Mouse (Mus musculus) hindbrain, embryonic 14.5 days (tissue): ENCODE results near the gene Slc16a7. TPM values are rescaled to one million over a fixed set of nuclear protein-coding genes. Genes with fewer than 3 reads are reported as not detected.
A peak's percentile ranks its signal among the peaks of the same experiment; 100 is the strongest.

ENCODE experiments used
- ATAC-seq: fragments of 200-750 bp; cut with Nextera tagmentation; 2 replicates; pipeline ENCODE4 v1.8.0; 2017; ENCODE audit warnings: moderate number of reproducible peaks, mild to moderate bottlenecking, moderate TSS enrichment, moderate library complexity; ENCODE audit not compliant: low FRiP score
- DNase-seq: peaks from one replicate; pipeline ENCODE4 v3.0.0-alpha.2; 2015; ENCODE audit warnings: low spot score
- H3K27ac ChIP-seq: fragments of 300-500 bp; sonication (generic); 2 replicates; pipeline ENCODE4 v1.5.1; 2014; ENCODE audit warnings: mild to moderate bottlenecking, moderate library complexity
- H3K27me3 ChIP-seq: fragments of 300-500 bp; sonication (generic); 2 replicates; pipeline ENCODE4 v1.6.1; 2014; ENCODE audit warnings: mild to moderate bottlenecking, low read length, mixed read lengths; ENCODE audit not compliant: control insufficient read depth, insufficient read depth
- H3K36me3 ChIP-seq: fragments of 300-500 bp; sonication (generic); replicated peaks from 2 replicates; pipeline ENCODE4 v1.6.1; 2014; ENCODE audit not compliant: control insufficient read depth, insufficient read depth
- H3K4me1 ChIP-seq: fragments of 300-500 bp; sonication (generic); replicated peaks from 2 replicates; pipeline ENCODE4 v1.6.1; 2014; ENCODE audit warnings: antibody characterized with exemption, low read length, mixed read lengths; ENCODE audit not compliant: control insufficient read depth, insufficient read depth
- H3K4me2 ChIP-seq: fragments of 300-500 bp; sonication (generic); replicated peaks from 2 replicates; pipeline ENCODE4 v1.6.1; 2014; ENCODE audit warnings: mild to moderate bottlenecking, moderate library complexity
- H3K4me3 ChIP-seq: fragments of 300-500 bp; sonication (generic); replicated peaks from 2 replicates; pipeline ENCODE4 v1.5.1; 2014; ENCODE audit warnings: mild to moderate bottlenecking, low read length
- H3K9ac ChIP-seq: fragments of 300-500 bp; sonication (generic); 2 replicates; pipeline ENCODE4 v1.6.1; 2014
- H3K9me3 ChIP-seq: fragments of 300-500 bp; sonication (generic); 2 replicates; pipeline ENCODE4 v1.6.1; 2016; ENCODE audit warnings: low read length; ENCODE audit not compliant: control insufficient read depth
- WGBS: fragments of 180-500 bp; shearing (Covaris S2); extraction: QIAGEN DNeasy Blood & Tissue Kit; methylation state at CpG from one replicate; pipeline ENCODE4 v1.1.7; 2014; 5-methylcytosine and 5-hydroxymethylcytosine counted together
- polyA plus RNA-seq: library from polyadenylated mRNA; unstranded; fragments of >200 nt; fragmentation: Nextera tagmentation; extraction: Ambion mirVana; gene quantifications from 2 replicates; pipeline ENCODE4 v1.2.1, GENCODE M21; 2014

Gene Slc16a7
- polyA plus RNA-seq, 1 experiment from 2014 or later = 10.7 TPM

GRCm38 (mm10) chr10:125288560-125288959 is 100.7 kb downstream of the Slc16a7 start:
- Histone ChIP-seq H3K4me3 (no peak overlapping the region), H3K9ac (no peak overlapping the region), H3K27ac (no peak overlapping the region), H3K27me3 (no peaks in the 10 kb centered on the region), H3K4me1 (0 out of 2 replicates have a peak, but pooled peaks cover 4% of the 10 kb centered on the region), H3K9me3 (no peaks in the 10 kb centered on the region), H3K36me3 (no peaks in the 10 kb centered on the region), H3K4me2 (no peak overlapping the region)
- DNase-seq = no peak
- WGBS = 52% methylated on average over 6 of the region's 6 CpGs
- ATAC-seq = peak; percentile 40; the same call in 1 of the 2 replicates

DNA sequence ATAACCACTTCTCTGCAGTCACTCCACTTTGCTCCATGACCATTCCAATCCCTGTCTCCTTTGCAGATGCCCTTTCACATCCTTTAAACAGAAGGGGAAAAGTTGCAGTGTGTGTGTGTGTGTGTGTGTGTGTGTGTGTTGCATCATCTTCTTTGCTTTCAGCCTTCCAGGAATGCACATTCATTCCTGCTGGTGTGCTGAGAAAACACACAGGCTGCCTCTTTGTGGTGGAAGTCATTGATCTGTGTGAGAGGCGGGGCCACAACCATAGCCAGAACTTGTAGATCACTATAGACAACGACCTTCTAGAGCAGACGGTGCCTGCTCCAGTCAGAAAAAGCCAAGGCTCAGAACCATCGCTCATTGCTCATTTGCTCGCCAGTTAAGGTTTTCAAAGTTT is 103.9 kb downstream of the Slc16a7 start:
- Histone ChIP-seq H3K27ac (no peak overlapping the region), H3K9me3 (no peaks in the 10 kb centered on the region), H3K27me3 (no peaks in the 10 kb centered on the region), H3K36me3 (no peaks in the 10 kb centered on the region), H3K4me2 (no peak overlapping the region), H3K9ac (no peak overlapping the region), H3K4me1 (0 out of 2 replicates have a peak, but pooled peaks cover 4% of the 10 kb centered on the region), H3K4me3 (no peak overlapping the region)
- WGBS = 78% methylated on average over 5 of the region's 5 CpGs
- no peak for ATAC-seq
- DNase-seq = no peak

- Histone ChIP-seq H3K27ac (no peak overlapping the region), H3K27me3 (no peaks in the 10 kb centered on the region), H3K9me3 (no peaks in the 10 kb centered on the region), H3K4me2 (no peak overlapping the region), H3K4me3 (no peak overlapping the region), H3K4me1 (no peaks in the 10 kb centered on the region), H3K36me3 (no peaks in the 10 kb centered on the region), H3K9ac (no peak overlapping the region)
- WGBS = 63% methylated on average over 12 of the region's 12 CpGs
- ATAC-seq (no peak), DNase-seq (no peak)
These were observed 114.0 kb downstream of the Slc16a7 start for GRCm38 (mm10) chr10:125275149-125275848.

DNA sequence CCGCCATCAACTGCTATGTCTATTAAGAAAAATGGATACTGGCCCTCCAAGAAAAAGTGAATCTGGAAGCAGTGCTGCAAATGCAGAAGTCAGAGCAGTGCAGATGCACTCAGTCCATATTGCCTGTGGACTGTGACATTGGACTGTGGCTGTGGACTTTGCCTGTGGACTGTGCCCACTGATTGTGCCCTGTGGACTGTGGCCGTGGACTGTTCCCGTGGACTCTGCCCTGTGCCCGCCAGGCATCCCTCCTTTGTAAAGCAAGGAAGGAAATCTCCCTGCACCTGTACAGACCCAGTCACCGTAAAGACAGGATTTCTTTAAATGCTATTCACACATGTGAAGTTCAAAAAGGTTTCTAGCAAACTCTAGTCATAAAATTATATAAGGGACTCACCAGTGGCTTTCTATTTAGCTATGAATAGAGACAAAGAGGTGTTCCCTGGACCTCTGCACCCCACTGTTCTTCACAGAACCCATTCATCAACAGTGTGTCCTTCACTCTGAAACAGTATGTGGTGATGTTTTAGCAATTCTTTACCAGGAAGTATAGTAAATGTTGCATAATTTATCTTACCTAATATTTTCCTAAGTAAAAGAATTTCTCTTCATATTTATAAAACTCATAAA is 114.6 kb downstream of the Slc16a7 start:
- Histone ChIP-seq H3K9ac (no peak overlapping the region), H3K9me3 (no peaks in the 10 kb centered on the region), H3K27ac (no peak overlapping the region), H3K4me1 (no peaks in the 10 kb centered on the region), H3K36me3 (no peaks in the 10 kb centered on the region), H3K4me2 (no peak overlapping the region), H3K27me3 (no peaks in the 10 kb centered on the region), H3K4me3 (no peak overlapping the region)
- ATAC-seq (no peak), DNase-seq (no peak)
- WGBS = 83% methylated on average over 5 of the region's 5 CpGs

- no peak overlapping the region for H3K27ac ChIP-seq
- ATAC-seq (no peak), DNase-seq (no peak)
- 51% methylated on average over 7 of the region's 7 CpGs for WGBS
- no peaks in the 10 kb centered on the region for H3K4me1 ChIP-seq
- H3K4me2 ChIP-seq = no peak overlapping the region
- H3K9me3 ChIP-seq = no peaks in the 10 kb centered on the region
- H3K4me3 ChIP-seq = no peak overlapping the region
- H3K27me3 ChIP-seq = no peaks in the 10 kb centered on the region
- H3K9ac ChIP-seq = no peak overlapping the region
- no peaks in the 10 kb centered on the region for H3K36me3 ChIP-seq
These were observed 115.5 kb downstream of the Slc16a7 start for GRCm38 (mm10) chr10:125273759-125274158.

GRCm38 (mm10) chr10:125271448-125271847 is 117.8 kb downstream of the Slc16a7 start:
- Histone ChIP-seq H3K4me3 (no peak overlapping the region), H3K4me2 (no peak overlapping the region), H3K4me1 (no peaks in the 10 kb centered on the region), H3K9me3 (no peaks in the 10 kb centered on the region), H3K9ac (no peak overlapping the region), H3K36me3 (no peaks in the 10 kb centered on the region), H3K27ac (no peak overlapping the region), H3K27me3 (no peaks in the 10 kb centered on the region)
- DNase-seq = no peak
- ATAC-seq = no peak
- WGBS = 83% methylated on average over 5 of the region's 5 CpGs

DNA sequence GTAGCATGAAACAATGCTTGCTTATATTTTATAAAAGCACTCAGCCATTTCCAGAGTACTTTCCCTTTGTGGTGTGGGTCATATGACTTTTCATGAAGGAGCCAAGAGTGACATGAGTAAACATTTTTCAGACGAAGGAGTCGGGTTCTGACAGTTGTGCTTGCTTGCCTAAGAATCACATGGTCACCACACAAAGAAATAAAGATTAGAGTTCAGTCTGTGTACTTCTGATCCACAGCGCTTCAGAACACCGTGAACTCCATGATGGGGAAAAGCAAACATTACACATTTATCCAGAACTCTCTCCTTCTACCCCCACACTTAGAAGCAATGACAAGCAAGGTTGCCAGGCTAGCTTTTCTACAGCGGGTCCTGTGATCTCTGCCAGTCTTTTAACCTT is 119.0 kb downstream of the Slc16a7 start:
- H3K4me3 ChIP-seq = no peak overlapping the region
- H3K27ac ChIP-seq = no peak overlapping the region
- no peak overlapping the region for H3K4me2 ChIP-seq
- 84% methylated on average over 5 of the region's 5 CpGs for WGBS
- no peak for DNase-seq
- H3K4me1 ChIP-seq = no peaks in the 10 kb centered on the region
- ATAC-seq = no peak
- no peaks in the 10 kb centered on the region for H3K36me3 ChIP-seq
- no peaks in the 10 kb centered on the region for H3K9me3 ChIP-seq
- H3K27me3 ChIP-seq = no peaks in the 10 kb centered on the region
- H3K9ac ChIP-seq = no peak overlapping the region

GRCm38 (mm10) chr10:125266322-125266721 is 122.9 kb downstream of the Slc16a7 start:
- ATAC-seq (no peak), DNase-seq (no peak)
- H3K9me3 ChIP-seq = no peaks in the 10 kb centered on the region
- H3K36me3 ChIP-seq = no peaks in the 10 kb centered on the region
- no peaks in the 10 kb centered on the region for H3K27me3 ChIP-seq
- no peak overlapping the region for H3K4me3 ChIP-seq
- no peak overlapping the region for H3K27ac ChIP-seq
- H3K4me2 ChIP-seq = no peak overlapping the region
- H3K9ac ChIP-seq = no peak overlapping the region
- H3K4me1 ChIP-seq = no peaks in the 10 kb centered on the region
- 74% methylated on average over 4 of the region's 4 CpGs for WGBS

- Histone ChIP-seq H3K9ac (no peak overlapping the region), H3K4me2 (no peak overlapping the region), H3K4me1 (no peaks in the 10 kb centered on the region), H3K4me3 (no peak overlapping the region), H3K27ac (no peak overlapping the region), H3K36me3 (no peaks in the 10 kb centered on the region), H3K9me3 (no peaks in the 10 kb centered on the region), H3K27me3 (no peaks in the 10 kb centered on the region)
- no peak for ATAC-seq
- WGBS = 39% methylated on average over 9 of the region's 9 CpGs
- DNase-seq = no peak
These were observed 123.4 kb downstream of the Slc16a7 start for GRCm38 (mm10) chr10:125265901-125266300.
